Comparison of ENCODE assay signal across 15 mouse cellular contexts in genomic region chr10:68506242-68506641, GRCm38 (mm10). TPM values are rescaled to one million over a fixed set of nuclear protein-coding genes. Genes with fewer than 3 reads are reported as not detected.
DNase-seq lines count a peak whose midpoint lies in the region; ATAC-seq and TF ChIP-seq lines count a peak whose summit lies in the region.
"Had no signal": no experiment of that assay in that cellular context is flagged by ENCODE, and none has a peak within 500 bp of the region (broad histone marks: within the 10 kb centered on the region; RNA-seq: fewer than 3 reads in every experiment).

No protein-coding gene starts in this region.

- DNase-seq in CD4-positive, CD25-positive, alpha-beta regulatory T cell, adult 2 months (ENCODE audit: low read depth, low spot score) = peak; percentile 45
- DNase-seq in liver, embryonic 14.5 days (ENCODE audit: low read depth in 3 of 3, low spot score in 3 of 3) = no peak
- DNase-seq in liver, embryonic 11.5 days (ENCODE audit: low spot score) = no peak
- DNase-seq in ES-CJ7 (ENCODE audit: low read depth, low spot score) = peak; percentile 15
- DNase-seq in induced T-regulatory cell, adult 2 months (ENCODE audit: low read depth) = peak; percentile 36
- DNase-seq in yolk sac, embryonic 10.5 days (ENCODE audit: low spot score) = no peak
- DNase-seq: adrenal gland, postnatal 36 days; cerebellum, adult 11 months; embryo, embryonic 11 days; heart, adult 11 months; lung, adult 18-20 months had no signal

- no peak overlapping the region for H3K27ac ChIP-seq in liver, embryonic 14.5 days
- no peak overlapping the region for H3K27ac ChIP-seq in liver, embryonic 11.5 days (ENCODE audit: low read depth, low read length)

- H3K36me3 ChIP-seq in liver, embryonic 14.5 days (replicated peaks; ENCODE audit: control insufficient read depth, insufficient read depth, low read depth) = no peaks in the 10 kb centered on the region
- H3K36me3 ChIP-seq in liver, embryonic 11.5 days (ENCODE audit: control insufficient read depth, insufficient read depth, low read length) = no peaks in the 10 kb centered on the region

- ATAC-seq in CD4-positive, CD25-positive, alpha-beta regulatory T cell, adult 4 months = no peak
- ATAC-seq in liver, embryonic 14.5 days (ENCODE audit: insufficient read depth) = no peak
- ATAC-seq in liver, embryonic 11.5 days (replicated peaks; ENCODE audit: low FRiP score) = no peak
- no peak for ATAC-seq in megakaryocyte, adult 5-6 weeks (ENCODE audit: poor library complexity, severe bottlenecking)

- 70% methylated on average over 4 of the region's 4 CpGs for WGBS in liver, embryonic 14.5 days (ENCODE audit: insufficient replicate concordance)
- 76% methylated on average over 4 of the region's 4 CpGs for WGBS in liver, embryonic 11.5 days

- no peak overlapping the region for H3K4me3 ChIP-seq in liver, embryonic 14.5 days (ENCODE audit: insufficient read depth in 1 of 2, low read depth in 2 of 2, low read length in 2 of 2)
- no peak overlapping the region for H3K4me3 ChIP-seq in liver, embryonic 11.5 days (ENCODE audit: low read depth, low read length)
- H3K4me3 ChIP-seq: erythroblast, embryonic 14.5 days had no signal

- no peak overlapping the region for H3K4me2 ChIP-seq in liver, embryonic 14.5 days (ENCODE audit: low read depth)
- H3K4me2 ChIP-seq in liver, embryonic 11.5 days = no peak overlapping the region
- H3K4me2 ChIP-seq: midbrain, embryonic 11.5 days had no signal

- TF ChIP-seq EP300 in liver, embryonic 14.5 days (IDR thresholded peaks at IDR 0.05; ENCODE audit: low read depth) = no peak

- peak; percentile 52 for TF ChIP-seq CTCF in liver, embryonic 14.5 days (IDR thresholded peaks at IDR 0.05; ENCODE audit: low read depth)

- no peak overlapping the region for H3K9ac ChIP-seq in liver, embryonic 14.5 days (replicated peaks)
- H3K9ac ChIP-seq in liver, embryonic 11.5 days (ENCODE audit: low read depth, low read length) = no peak overlapping the region

- no peaks in the 10 kb centered on the region for H3K9me3 ChIP-seq in liver, embryonic 14.5 days (ENCODE audit: control insufficient read depth, low read length)
- no peaks in the 10 kb centered on the region for H3K9me3 ChIP-seq in liver, embryonic 11.5 days (ENCODE audit: control insufficient read depth, low read length)

- H3K27me3 ChIP-seq in liver, embryonic 14.5 days (ENCODE audit: control insufficient read depth, insufficient read depth, low read length) = no peaks in the 10 kb centered on the region
- H3K27me3 ChIP-seq in liver, embryonic 11.5 days (replicated peaks; ENCODE audit: control insufficient read depth, insufficient read depth, low read length) = no peaks in the 10 kb centered on the region

- no peaks in the 10 kb centered on the region for H3K4me1 ChIP-seq in liver, embryonic 14.5 days (replicated peaks; ENCODE audit: control insufficient read depth in 2 of 2, insufficient read depth in 2 of 2, low read length in 1 of 2)
- no peaks in the 10 kb centered on the region for H3K4me1 ChIP-seq in liver, embryonic 11.5 days (replicated peaks; ENCODE audit: control insufficient read depth, insufficient read depth, low read length)

RNA-seq across cellular contexts. Expression of gene Cabcoco1, which starts 35.5 kb away (rescaled TPM):
- 1 to 10 TPM; 2.0 to 3.4 TPM for polyA plus RNA-seq in CD4-positive, CD25-positive, alpha-beta regulatory T cell, adult 4 months (2017; shearing (Covaris generic))
- 0.30 and 0.41 TPM in 2 replicates for polyA plus RNA-seq in liver, embryonic 14.5 days (2012; rRNA removed)
- 0.66 and 1.1 TPM in 2 replicates for polyA plus RNA-seq in liver, embryonic 14.5 days (2014; fragmentation: Nextera tagmentation; extraction: Ambion mirVana)
- polyA plus RNA-seq in liver, embryonic 11.5 days (2014; fragmentation: Nextera tagmentation; extraction: Ambion mirVana) = 0.58 and 1.1 TPM in 2 replicates
- not detected in 2 replicates for total RNA-seq in megakaryocyte, adult 5-6 weeks (2015)
- total RNA-seq in megakaryocyte, adult 5-6 weeks (2017) = not detected in 2 replicates
- polyA plus RNA-seq: erythroblast, embryonic 14.5 days had no signal

Comparison
In these comparisons a context has a peak if more than half of its experiments do, and no peak if none do; other contexts are left out.
1. DNase-seq: peak in CD4-positive, CD25-positive, alpha-beta regulatory T cell, adult 2 months (single experiment), ES-CJ7 (single experiment) and induced T-regulatory cell, adult 2 months (single experiment); none in liver, embryonic 14.5 days (0 of 3), liver, embryonic 11.5 days (single experiment) and yolk sac, embryonic 10.5 days (single experiment).